Mouse (Mus musculus): ENCODE measurements around the gene Vti1a. TPM values are rescaled to one million over a fixed set of nuclear protein-coding genes. Genes with fewer than 3 reads are reported as not detected.

The Vti1a gene
- polyA plus RNA-seq, 1 experiment from 2014 or later: 17.9 TPM

- H3K9me3 ChIP-seq (ENCODE audit: low read length): no peaks in the 10 kb centered on the region
- ATAC-seq (no peak), DNase-seq (ENCODE audit: low spot score) (no peak)
- H3K27me3 ChIP-seq (replicated peaks; ENCODE audit: insufficient read depth, low read length): no peaks in the 10 kb centered on the region
- no peaks in the 10 kb centered on the region for H3K36me3 ChIP-seq (ENCODE audit: insufficient read depth, low read length)
- 65% methylated on average over 12 of the region's 12 CpGs for WGBS
- no peak overlapping the region for H3K9ac ChIP-seq (replicated peaks; ENCODE audit: low read depth)
- no peak overlapping the region for H3K27ac ChIP-seq (ENCODE audit: low read length)
- no peak overlapping the region for H3K4me3 ChIP-seq (ENCODE audit: low read depth, low read length)
- H3K4me1 ChIP-seq (ENCODE audit: insufficient read depth, low read depth, low read length): no peaks in the 10 kb centered on the region
- TF ChIP-seq CTCF (IDR thresholded peaks at IDR 0.05): no peak
- TF ChIP-seq EP300 (IDR thresholded peaks at IDR 0.05): no peak
- no peak overlapping the region for H3K4me2 ChIP-seq (replicated peaks; ENCODE audit: low read depth, low read length)
Observed at GRCm38 (mm10) chr19:55559331-55559730, 243.2 kb downstream of the Vti1a start.

DNA sequence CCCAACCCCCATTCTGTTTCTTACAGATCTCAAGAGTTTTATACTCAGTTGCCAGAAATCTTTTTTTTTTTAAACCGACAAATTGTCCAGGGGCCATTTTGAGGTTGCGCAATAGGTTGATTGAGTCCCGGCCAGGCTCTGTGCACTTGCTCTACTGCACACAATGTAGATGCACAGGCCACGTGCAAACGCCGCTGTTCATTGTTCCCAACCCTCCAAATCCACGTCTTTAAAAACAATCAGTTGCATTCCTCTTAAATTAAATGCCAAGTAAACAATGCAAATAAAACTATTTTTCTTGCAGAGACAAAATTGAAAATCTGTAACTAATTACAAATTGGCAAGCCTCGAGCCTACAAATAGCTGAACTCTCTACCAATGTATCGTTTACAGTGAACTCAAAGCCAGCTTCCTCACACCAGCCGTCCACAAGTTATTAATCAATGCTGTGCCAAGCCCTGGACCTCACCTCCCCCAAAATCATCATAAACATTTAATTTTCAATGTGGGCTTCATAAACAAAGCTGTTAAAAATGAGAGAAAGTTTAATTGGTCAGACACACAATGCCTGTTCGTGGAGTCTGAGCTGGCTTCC is 244.1 kb downstream of the Vti1a start:
- no peak for DNase-seq (ENCODE audit: low spot score)

DNA sequence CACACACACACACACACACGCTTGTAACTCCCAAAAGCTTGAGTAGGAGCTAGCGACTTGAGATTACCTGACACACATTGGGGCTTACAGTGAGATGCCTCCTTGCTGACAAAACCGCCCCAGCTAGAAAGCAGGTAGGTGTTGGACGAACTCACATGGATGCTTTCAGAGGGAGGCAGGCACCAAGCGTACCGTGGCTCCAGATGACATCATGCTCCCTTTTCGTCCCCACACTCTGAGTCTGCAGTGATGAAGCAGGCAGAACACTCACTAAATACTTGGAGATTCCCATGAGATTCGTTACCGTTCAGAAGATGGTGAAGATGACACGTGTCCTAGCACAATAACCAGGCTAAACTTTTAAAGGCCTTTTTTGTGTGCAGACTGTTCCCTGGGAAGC is 245.4 kb downstream of the Vti1a start:
- WGBS: 96% methylated on average over 10 of the region's 10 CpGs
- Histone ChIP-seq H3K9me3 (ENCODE audit: low read length) (no peaks in the 10 kb centered on the region), H3K9ac (replicated peaks; ENCODE audit: low read depth) (no peak overlapping the region), H3K27me3 (replicated peaks; ENCODE audit: insufficient read depth, low read length) (no peaks in the 10 kb centered on the region), H3K36me3 (ENCODE audit: insufficient read depth, low read length) (no peaks in the 10 kb centered on the region), H3K4me1 (ENCODE audit: insufficient read depth, low read depth, low read length) (no peaks in the 10 kb centered on the region), H3K27ac (ENCODE audit: low read length) (no peak overlapping the region), H3K4me3 (ENCODE audit: low read depth, low read length) (no peak overlapping the region), H3K4me2 (replicated peaks; ENCODE audit: low read depth, low read length) (no peak overlapping the region)
- DNase-seq (ENCODE audit: low spot score) (no peak), ATAC-seq (no peak)
- TF ChIP-seq EP300 (IDR thresholded peaks at IDR 0.05) (no peak), CTCF (IDR thresholded peaks at IDR 0.05) (no peak)

More for the DNA sequence above, 244.1 kb downstream of the Vti1a start:
- Histone ChIP-seq H3K4me2 (replicated peaks; ENCODE audit: low read depth, low read length) (no peak overlapping the region), H3K9ac (replicated peaks; ENCODE audit: low read depth) (no peak overlapping the region), H3K9me3 (ENCODE audit: low read length) (no peaks in the 10 kb centered on the region), H3K36me3 (ENCODE audit: insufficient read depth, low read length) (no peaks in the 10 kb centered on the region), H3K4me3 (ENCODE audit: low read depth, low read length) (no peak overlapping the region), H3K27ac (ENCODE audit: low read length) (no peak overlapping the region), H3K4me1 (ENCODE audit: insufficient read depth, low read depth, low read length) (no peaks in the 10 kb centered on the region), H3K27me3 (replicated peaks; ENCODE audit: insufficient read depth, low read length) (no peaks in the 10 kb centered on the region)
- no peak for ATAC-seq
- WGBS: 71% methylated on average over 11 of the region's 11 CpGs
- TF ChIP-seq EP300 (IDR thresholded peaks at IDR 0.05) (no peak), CTCF (IDR thresholded peaks at IDR 0.05) (no peak)

DNA sequence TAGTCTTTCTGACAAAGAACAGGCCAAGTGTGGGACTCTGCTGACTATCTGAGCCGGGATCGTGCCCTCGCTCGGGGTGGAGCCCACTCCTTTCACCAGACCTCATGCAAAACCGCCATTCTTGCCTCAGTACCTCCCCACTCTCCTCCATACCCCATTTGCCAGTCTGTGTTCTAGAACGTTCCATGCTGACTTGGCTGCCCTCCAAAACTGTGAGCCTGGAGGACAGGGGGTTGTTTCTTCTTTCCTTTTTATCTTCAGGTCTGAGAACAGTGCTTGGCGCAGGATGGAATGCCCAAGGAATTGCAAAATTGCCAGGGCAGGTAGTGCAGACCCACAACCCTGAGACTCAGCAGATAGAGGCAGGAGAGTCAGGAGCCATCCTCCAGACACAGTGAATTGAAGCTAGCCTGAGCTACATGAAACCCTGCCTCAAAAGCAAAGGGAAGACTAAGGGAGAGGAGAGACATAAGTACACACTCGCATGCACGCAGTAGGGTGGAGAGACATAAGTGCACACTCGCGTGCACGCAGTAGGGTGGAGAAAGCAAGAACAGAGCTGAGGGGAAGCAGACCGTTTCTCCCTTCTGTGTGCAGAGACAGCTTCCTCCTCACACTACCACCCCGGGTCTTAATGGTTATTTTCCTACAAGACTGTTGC is 246.5 kb downstream of the Vti1a start:
- no peak for TF ChIP-seq CTCF (IDR thresholded peaks at IDR 0.05)
- H3K4me2 ChIP-seq (replicated peaks; ENCODE audit: low read depth, low read length): no peak overlapping the region
- H3K4me3 ChIP-seq (ENCODE audit: low read depth, low read length): no peak overlapping the region
- H3K9ac ChIP-seq (replicated peaks; ENCODE audit: low read depth): no peak overlapping the region
- H3K27me3 ChIP-seq (replicated peaks; ENCODE audit: insufficient read depth, low read length): no peaks in the 10 kb centered on the region
- H3K27ac ChIP-seq (ENCODE audit: low read length): no peak overlapping the region
- H3K9me3 ChIP-seq (ENCODE audit: low read length): no peaks in the 10 kb centered on the region
- DNase-seq (ENCODE audit: low spot score): no peak
- H3K36me3 ChIP-seq (ENCODE audit: insufficient read depth, low read length): no peaks in the 10 kb centered on the region
- ATAC-seq: no peak
- H3K4me1 ChIP-seq (ENCODE audit: insufficient read depth, low read depth, low read length): no peaks in the 10 kb centered on the region
- WGBS: 84% methylated on average over 14 of the region's 14 CpGs

DNA sequence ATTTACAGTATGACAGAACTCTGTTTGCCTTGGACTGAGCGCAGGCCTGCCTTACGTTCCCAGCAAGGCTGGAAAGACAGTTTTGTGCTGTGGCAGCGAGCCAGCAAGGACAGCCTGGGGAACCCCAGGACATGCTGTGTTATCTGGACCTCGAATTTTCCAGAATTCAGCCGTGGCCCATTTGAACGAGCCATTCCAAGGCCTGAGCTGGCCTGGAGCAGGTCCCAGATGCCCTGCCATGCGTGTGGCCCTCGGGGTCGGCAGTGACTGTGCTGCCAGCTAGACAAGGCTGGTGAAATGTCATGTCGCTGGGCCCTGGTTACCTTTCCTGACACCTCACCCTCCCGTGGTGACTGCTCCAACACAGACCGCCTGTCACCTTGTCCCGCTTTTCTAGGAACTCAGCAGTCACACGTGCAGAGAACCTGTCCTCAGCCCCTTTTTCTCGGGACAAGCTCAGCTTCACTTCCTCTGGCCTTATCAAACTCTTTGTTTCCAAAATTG is 247.1 kb downstream of the Vti1a start:
- Histone ChIP-seq H3K9me3 (ENCODE audit: low read length) (no peaks in the 10 kb centered on the region), H3K4me1 (ENCODE audit: insufficient read depth, low read depth, low read length) (no peaks in the 10 kb centered on the region), H3K27me3 (replicated peaks; ENCODE audit: insufficient read depth, low read length) (no peaks in the 10 kb centered on the region), H3K4me2 (replicated peaks; ENCODE audit: low read depth, low read length) (no peak overlapping the region), H3K27ac (ENCODE audit: low read length) (no peak overlapping the region), H3K36me3 (ENCODE audit: insufficient read depth, low read length) (no peaks in the 10 kb centered on the region), H3K9ac (replicated peaks; ENCODE audit: low read depth) (no peak overlapping the region), H3K4me3 (ENCODE audit: low read depth, low read length) (no peak overlapping the region)
- no peak for TF ChIP-seq CTCF (IDR thresholded peaks at IDR 0.05)
- TF ChIP-seq EP300 (IDR thresholded peaks at IDR 0.05): no peak
- DNase-seq (ENCODE audit: low spot score) (no peak), ATAC-seq (no peak)
- 58% methylated on average over 15 of the region's 15 CpGs for WGBS

GRCm38 (mm10) chr19:55564104-55564938 is 248.2 kb downstream of the Vti1a start:
- ATAC-seq (no peak), DNase-seq (ENCODE audit: low spot score) (no peak)
- TF ChIP-seq CTCF (IDR thresholded peaks at IDR 0.05): no peak
- TF ChIP-seq EP300 (IDR thresholded peaks at IDR 0.05): no peak
- Histone ChIP-seq H3K4me2 (replicated peaks; ENCODE audit: low read depth, low read length) (no peak overlapping the region), H3K9me3 (ENCODE audit: low read length) (no peaks in the 10 kb centered on the region), H3K4me1 (ENCODE audit: insufficient read depth, low read depth, low read length) (no peaks in the 10 kb centered on the region), H3K36me3 (ENCODE audit: insufficient read depth, low read length) (no peaks in the 10 kb centered on the region), H3K9ac (replicated peaks; ENCODE audit: low read depth) (no peak overlapping the region), H3K4me3 (ENCODE audit: low read depth, low read length) (no peak overlapping the region), H3K27me3 (replicated peaks; ENCODE audit: insufficient read depth, low read length) (no peaks in the 10 kb centered on the region), H3K27ac (ENCODE audit: low read length) (no peak overlapping the region)
- whole genome bisulfite sequencing: 89% methylated on average over 13 of the region's 13 CpGs

Data from lung, postnatal 0 days (tissue).